Mouse (Mus musculus): ENCODE measurements at regions not wholly inside any gene's neighbourhood (a gene's known extent, or its start where the extent isn't known, plus 50 kb on each side); places are given as distances from the start of the nearest gene placed in this dataset.

DNA sequence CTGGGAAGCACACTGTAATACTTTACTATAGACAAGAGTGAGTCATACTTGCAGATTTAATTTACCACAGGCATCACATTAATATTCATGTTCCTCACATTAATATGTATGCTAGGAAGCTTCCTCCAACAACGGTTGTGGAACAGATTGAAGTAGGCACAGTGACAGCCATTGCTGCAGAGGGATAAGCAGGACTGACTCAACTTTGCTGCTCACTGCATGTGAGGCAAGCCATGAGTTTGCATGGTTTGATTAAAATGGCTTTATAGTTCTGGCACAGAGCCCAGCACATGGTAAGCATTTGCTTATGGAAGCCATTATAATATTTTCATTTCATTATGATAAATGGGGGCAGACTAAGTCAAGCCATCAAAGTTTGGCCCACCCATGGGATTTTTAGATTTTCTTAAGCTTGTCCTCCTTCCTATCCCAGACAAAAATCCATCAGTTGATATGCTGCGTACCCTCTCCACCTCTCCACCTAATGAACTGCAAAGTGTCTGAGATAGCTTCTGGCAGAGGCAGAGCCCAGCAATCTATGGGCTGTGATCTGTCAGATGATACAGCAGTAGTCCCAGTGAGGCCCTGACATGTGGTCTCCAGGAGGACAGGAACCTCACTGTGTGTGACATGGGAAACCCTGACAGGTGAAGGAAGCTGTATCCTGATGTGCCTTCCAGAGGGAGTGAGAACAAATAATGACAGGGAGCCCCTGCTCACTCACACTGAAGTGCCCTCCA lies 109.6 kb upstream of the Arrdc4 start:
- DNase-seq (ENCODE audit: low spot score in 2 of 2): peak in 1 of 2 experiments; percentile 8

DNA sequence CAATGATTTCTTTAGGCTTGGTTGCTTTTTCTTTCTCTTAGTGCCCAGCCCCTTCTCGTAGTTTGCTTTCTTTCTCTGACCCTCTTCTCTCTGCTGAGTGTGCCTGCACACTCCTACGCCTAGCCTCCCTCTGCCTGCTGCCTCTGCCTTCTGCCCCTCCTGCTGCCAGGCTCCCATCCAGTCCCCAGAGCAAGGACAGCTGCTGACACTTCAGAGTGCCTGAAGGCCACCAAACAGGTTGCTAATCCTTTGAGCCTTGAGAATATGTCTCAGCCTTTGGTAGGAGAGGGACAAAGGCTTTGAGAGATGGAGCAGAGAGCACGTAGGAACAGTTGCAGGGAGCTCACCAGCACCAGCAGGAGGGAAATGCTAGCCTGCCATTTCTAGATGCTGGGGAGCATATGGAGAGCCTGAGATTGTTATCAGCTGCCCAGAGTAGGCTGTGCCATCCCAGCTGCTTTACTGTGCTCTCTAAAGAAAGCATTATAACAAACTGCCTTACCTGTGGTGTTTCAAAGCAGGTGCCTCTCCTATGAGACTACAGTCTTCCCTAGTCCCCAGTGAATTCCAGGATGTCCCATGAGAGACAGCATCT lies 103.0 kb upstream of the Arrdc4 start:
- peak; percentile 35 to 64 for DNase-seq (ENCODE audit: low spot score in 2 of 2)

DNA sequence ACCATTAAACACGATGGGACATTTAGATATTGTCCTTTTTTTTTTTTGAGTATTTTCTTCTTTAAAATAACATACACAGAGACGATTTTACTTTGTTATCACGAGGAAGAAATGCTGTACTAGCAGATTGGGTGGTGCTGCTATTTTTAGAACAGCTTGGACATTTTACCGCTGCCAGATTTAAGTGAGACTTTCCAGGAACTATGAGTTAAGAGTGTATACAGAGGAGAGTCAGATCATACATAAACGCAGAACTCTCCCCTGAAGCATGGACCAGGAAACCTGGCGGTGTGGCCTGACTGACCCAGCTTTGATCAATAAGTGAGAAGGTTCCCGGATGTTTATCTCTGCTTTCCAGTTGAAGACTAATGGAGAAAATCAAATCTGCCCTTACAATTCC lies 95.6 kb upstream of the Arrdc4 start:
- no peak for DNase-seq (ENCODE audit: low spot score in 2 of 2)

DNA sequence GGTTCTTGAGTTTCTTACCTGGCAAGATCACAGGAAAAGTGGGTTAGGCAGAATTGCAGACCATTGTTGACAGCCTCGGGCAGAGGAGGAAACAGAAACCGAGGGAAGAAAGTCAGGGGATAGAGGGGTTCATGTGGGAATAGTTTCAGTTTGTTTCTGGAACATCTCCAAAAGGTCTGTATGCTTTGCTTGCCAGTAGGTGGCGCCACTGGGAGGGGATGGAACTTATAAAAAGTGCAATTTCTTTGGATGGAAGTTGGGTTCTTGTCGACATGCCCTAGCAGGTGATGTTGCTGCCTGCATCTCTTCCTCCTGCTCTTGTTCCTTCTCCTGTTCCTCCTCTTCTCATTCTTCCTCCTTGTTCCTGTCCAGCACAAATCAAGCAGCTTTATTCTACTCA lies 94.3 kb upstream of the Arrdc4 start:
- DNase-seq (ENCODE audit: low spot score in 2 of 2): no peak

DNA sequence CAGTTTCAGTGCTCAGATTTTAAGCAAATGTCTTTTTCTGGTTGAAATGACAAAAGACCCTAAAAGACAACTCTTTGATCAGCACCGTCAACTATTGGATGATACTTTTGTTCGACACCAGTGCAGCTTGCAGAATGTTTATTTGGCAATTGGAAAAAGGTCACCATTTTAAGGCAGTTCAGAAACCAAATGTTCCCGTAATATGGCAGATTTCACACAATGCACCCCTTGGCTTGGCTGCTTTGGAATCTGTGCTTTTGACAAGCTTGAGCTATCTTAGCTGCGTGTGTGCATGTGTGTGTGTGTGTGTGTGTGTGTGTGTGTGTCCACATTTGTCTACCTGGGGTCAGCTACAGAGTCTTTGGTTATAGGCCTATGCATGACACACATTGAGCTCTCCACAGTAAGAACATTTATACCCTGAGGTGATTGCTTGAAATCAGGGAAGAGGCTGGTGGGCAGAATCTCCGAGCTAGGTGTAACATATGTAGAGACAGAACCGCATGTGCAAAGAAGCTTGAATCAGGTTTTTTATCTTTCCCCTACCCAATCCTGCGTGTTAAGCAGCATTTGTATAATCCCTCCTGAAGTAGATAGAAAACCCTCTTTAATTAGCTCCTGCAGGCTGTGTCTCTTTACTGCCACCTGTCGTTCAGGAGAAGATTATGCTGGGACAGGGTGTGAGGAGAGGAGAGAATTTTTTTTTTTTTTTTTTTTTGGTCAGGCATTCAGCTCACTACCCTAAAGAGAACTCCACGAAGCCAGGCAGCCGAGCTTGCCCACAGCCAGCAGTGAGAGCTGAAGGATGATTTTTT lies 85.1 kb upstream of the Arrdc4 start:
- DNase-seq (ENCODE audit: low spot score in 2 of 2): no peak

DNA sequence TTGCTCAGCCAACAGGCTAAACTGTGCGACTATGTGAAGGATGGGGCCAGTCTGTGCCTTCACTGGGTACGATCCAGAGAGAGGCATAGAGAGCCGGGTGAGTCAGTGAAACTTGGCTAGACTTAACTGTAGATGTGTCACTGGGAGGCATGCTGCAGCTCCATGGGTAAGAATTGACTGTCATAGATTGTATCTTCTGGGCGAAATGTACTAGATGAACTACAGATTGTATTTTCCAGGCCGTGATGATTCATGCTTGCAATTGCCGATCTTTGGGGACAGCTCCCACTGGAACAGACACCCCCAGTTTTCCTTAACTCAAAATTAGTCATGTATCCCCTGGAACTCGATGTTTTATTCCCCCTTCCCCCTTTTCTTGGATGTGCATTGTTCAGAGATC lies 84.5 kb upstream of the Arrdc4 start:
- DNase-seq (ENCODE audit: low spot score in 2 of 2): peak; percentile 32 to 52

DNA sequence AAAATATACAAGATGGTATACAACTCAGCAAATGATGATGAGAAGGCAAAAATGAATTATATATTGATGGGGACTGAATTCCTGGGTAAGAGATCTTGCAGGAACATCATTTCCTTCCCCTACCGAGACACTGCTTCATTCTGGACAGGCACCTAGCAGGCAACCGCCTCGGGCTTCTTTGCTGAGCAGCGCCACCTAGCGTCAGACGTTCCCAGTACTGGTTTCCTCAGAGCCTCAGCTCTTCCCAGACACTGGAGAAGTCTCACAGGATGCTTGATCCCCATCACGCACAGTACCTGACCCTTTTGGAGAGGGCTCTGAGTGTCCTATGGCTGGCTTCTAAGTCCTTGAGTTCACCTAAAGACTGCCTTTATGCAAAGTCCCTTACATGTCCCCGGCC lies 80.8 kb upstream of the Arrdc4 start:
- DNase-seq (ENCODE audit: low spot score in 2 of 2): peak; percentile 88 to 95

DNA sequence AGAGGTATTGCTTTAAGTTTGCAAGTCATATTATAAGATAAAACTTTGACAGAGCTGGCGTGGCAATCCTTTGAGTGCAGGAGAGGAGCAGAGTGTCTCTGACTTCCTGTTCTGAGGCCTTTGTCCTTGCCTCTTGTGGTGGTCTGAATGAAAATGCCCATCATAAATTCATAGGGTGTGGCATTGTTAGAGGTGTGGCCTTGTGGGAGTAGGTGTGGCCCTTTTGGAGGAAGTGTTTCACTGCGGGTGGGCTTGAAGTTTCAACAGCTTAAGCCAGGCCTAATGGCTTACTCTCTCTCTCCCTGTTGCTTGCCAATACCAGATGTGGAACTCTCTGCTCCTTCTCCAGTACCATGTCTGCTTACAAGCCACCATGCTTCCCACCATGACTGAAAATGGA lies 75.4 kb upstream of the Arrdc4 start:
- DNase-seq (ENCODE audit: low spot score in 2 of 2): no peak

DNA sequence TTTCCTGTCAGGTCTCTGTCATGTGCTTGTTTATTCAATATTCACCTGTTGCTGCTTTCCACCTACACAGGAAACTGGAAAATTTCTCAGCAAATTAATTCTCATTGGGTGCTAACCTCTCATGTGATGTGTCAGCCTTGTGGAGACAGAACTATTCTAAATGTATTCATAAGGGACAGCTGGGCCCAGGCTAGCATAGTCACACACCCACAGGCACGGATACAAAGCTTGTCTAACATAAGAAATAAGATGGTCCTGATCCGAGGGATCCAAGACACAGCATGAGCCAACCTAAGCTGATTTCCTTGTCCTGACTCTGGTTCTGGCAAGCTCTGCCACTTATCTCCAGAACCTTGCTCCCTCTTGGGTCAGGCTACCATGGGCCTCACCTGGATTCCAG lies 74.6 kb upstream of the Arrdc4 start:
- DNase-seq (ENCODE audit: low spot score in 2 of 2): no peak

DNA sequence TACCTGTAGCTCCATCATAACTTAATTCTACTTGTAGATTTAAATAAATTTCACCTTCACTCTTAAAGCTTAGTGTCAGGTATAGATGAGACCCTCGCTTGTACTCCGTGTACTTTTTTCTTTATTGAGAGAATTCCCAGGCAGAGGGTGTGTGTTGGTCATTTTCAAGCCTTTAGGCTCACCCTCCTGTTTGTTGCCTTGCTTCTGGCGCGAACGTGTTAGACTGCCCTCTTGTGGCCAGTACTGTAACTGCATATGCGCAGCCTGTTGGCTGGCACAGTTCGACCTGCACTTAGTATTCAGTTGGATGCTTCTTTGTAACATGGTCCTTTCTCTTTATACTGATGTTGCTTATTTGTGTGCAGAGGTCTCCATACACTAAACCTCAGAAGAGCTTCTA lies 74.1 kb upstream of the Arrdc4 start:
- peak; percentile 56 to 70 for DNase-seq (ENCODE audit: low spot score in 2 of 2)

DNA sequence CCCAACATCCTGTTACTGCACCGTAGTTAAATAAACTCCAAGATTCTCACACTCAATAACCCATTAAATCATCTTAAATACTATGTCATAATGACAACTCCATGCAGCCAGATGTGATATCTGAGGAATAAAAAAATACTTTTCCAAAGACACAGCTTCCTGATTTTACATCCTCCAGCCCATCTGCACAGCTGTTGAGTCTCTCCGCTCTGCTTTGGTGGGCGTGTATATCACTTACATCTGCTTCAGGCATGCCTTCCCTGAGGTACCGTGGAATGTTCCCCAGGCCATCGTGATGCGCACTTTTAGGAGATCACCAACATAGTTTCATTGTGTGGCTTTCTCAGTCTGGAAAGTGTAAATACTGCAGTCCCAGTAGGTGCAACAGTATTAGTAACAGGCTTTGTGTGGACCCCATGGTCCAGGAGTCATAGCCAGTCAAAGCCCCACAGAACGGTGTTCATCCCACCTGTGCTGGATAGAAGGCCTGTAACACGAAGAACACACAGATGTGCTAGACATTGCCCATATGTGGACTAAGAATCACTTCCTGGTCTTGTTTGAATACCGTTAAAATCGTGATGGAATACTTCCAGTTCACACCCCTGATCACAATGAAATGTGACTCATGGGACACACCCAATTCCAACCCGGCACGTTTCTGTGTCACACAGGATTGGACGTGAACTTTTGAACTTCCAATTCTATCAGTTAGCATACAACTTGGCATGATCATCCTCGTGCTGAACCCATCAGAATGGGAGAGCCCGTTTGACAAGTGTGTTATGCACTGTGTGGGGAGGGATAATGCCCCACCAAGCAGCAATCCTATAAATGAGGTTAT lies 66.0 kb upstream of the Arrdc4 start:
- no peak for DNase-seq (ENCODE audit: low spot score in 2 of 2)

DNA sequence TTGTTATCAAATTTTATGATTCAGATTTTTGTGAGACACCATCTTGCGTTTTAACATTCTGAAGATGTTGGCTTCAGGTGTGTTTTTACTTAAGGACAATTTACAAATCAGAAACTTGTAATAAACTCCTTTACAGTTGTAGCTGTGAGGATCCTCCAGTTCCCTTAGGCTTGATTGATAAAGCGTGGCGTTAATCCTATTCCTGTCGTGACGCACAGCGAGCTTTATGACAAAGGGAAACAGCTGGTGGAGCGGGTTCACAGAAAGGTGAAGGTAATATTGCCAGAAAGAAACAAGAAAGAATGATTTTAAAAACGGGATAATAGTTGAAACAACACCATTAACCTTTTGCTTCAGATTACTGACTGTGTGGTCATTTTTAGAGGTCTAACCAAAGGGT lies 60.7 kb upstream of the Arrdc4 start:
- DNase-seq (ENCODE audit: low spot score in 2 of 2): no peak

All from left cerebral cortex, adult 18-20 months (tissue).